Mouse (Mus musculus): ENCODE measurements around the gene Gm20388.

- TF ChIP-seq POLR2A (IDR thresholded peaks at IDR 0.05; ENCODE audit: borderline replicate concordance, control insufficient read depth, low read depth, low read length) (no peak), CTCF (IDR thresholded peaks at IDR 0.05; ENCODE audit: control insufficient read depth, insufficient read depth, low read length) (no peak)
Measured at GRCm38 (mm10) chr8:122764790-122765474, 2854.3 kb downstream of the Gm20388 start.

Measured in bone marrow, adult 2 months (tissue).